ENCODE assay signal across 9 mouse cellular contexts in the genomic region with DNA sequence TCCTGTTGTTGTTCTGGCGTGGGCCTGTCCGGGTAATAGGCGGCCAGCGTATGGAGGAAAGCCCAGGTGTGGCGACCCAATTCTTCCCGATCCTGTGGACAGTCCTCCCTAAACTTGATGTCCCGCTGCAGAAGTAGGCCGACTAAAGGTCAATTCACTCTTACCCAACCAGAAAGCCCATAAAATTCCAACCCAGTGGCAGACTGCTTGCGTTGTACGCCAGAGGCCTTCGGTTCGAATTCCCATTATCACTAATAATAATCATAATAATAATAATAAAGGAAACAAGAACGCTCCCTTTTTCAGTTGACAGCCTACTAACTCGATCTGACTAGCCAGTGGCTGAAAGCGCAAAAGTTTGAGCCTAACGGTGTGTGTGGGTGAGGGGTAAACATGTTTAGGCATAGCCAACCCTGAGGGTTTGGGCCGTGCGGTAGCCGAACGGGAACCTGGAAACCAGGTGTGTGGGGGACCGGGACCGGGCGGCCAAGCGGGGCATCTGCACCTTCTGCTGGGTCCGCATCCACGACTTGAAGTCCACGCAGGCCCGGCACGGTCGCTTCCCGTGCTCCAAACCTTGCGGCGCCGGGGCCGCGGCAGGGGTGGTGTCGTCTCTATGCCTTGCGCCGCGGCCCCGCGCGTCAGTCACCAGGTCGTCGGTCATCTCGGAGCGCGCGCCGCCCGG. TPM values are rescaled to one million over a fixed set of nuclear protein-coding genes. Genes with fewer than 3 reads are reported as not detected.
DNase-seq lines count a peak whose midpoint lies in the region; ATAC-seq lines count a peak whose summit lies in the region.
"Had no signal": no experiment of that assay in that cellular context is flagged by ENCODE, and none has a peak within 500 bp of the region (broad histone marks: within the 10 kb centered on the region; RNA-seq: fewer than 3 reads in every experiment).

No protein-coding gene starts in this region.

- H3K36me3 ChIP-seq in lung, embryonic 16.5 days (ENCODE audit: control insufficient read depth, insufficient read depth, low read length) = peaks cover 9% of the 10 kb centered on the region; the same call in 1 of the 2 replicates
- peaks cover 21% of the 10 kb centered on the region for H3K36me3 ChIP-seq in embryonic facial prominence, embryonic 15.5 days
- peaks cover 15% of the 10 kb centered on the region for H3K36me3 ChIP-seq in kidney, embryonic 16.5 days (ENCODE audit: insufficient read depth, low read length)
- H3K36me3 ChIP-seq in neural tube, embryonic 12.5 days = peaks cover 27% of the 10 kb centered on the region

- peak overlapping the region; percentile 89 for H3K27ac ChIP-seq in lung, embryonic 16.5 days (ENCODE audit: low read length)
- H3K27ac ChIP-seq in embryonic facial prominence, embryonic 15.5 days (replicated peaks) = peak overlapping the region; percentile 91
- peak overlapping the region; percentile 81 for H3K27ac ChIP-seq in kidney, embryonic 16.5 days (ENCODE audit: low read length)
- peak overlapping the region; percentile 27; the same call in 1 of the 2 replicates for H3K27ac ChIP-seq in neural tube, embryonic 12.5 days

- H3K27me3 ChIP-seq in lung, embryonic 16.5 days (ENCODE audit: control insufficient read depth, insufficient read depth, low read depth, low read length) = peaks cover 3% of the 10 kb centered on the region
- peaks cover 7% of the 10 kb centered on the region for H3K27me3 ChIP-seq in embryonic facial prominence, embryonic 15.5 days
- peaks cover 7% of the 10 kb centered on the region for H3K27me3 ChIP-seq in kidney, embryonic 16.5 days (ENCODE audit: insufficient read depth, low read length)
- peaks cover 11% of the 10 kb centered on the region for H3K27me3 ChIP-seq in neural tube, embryonic 12.5 days (replicated peaks)

- peak overlapping the region; percentile 92 for H3K9ac ChIP-seq in lung, embryonic 16.5 days (ENCODE audit: low read length)
- H3K9ac ChIP-seq in embryonic facial prominence, embryonic 15.5 days = peak overlapping the region; percentile 76
- H3K9ac ChIP-seq in kidney, embryonic 16.5 days (replicated peaks; ENCODE audit: low read length) = peak overlapping the region; percentile 84
- H3K9ac ChIP-seq in neural tube, embryonic 12.5 days = peak overlapping the region; percentile 76

- no peaks in the 10 kb centered on the region for H3K9me3 ChIP-seq in lung, embryonic 16.5 days (ENCODE audit: control insufficient read depth, low read length)
- H3K9me3 ChIP-seq in embryonic facial prominence, embryonic 15.5 days (replicated peaks) = no peaks in the 10 kb centered on the region
- no peaks in the 10 kb centered on the region for H3K9me3 ChIP-seq in kidney, embryonic 16.5 days (ENCODE audit: low read length)
- no peaks in the 10 kb centered on the region for H3K9me3 ChIP-seq in neural tube, embryonic 12.5 days

- 6% methylated on average over 47 of the region's 51 CpGs for WGBS in lung, embryonic 16.5 days
- 8% methylated on average over 40 of the region's 51 CpGs for WGBS in embryonic facial prominence, embryonic 15.5 days
- WGBS in kidney, embryonic 16.5 days = 4% methylated on average over 37 of the region's 51 CpGs
- 5% methylated on average over 51 of the region's 51 CpGs for WGBS in neural tube, embryonic 12.5 days

- ATAC-seq in lung, embryonic 16.5 days (ENCODE audit: low read depth) = no peak; the same call in 1 of the 2 replicates
- peak; percentile 8; the same call in 1 of the 2 replicates for ATAC-seq in embryonic facial prominence, embryonic 15.5 days (ENCODE audit: insufficient number of reproducible peaks, low FRiP score, low TSS enrichment, low read depth)
- ATAC-seq in kidney, embryonic 16.5 days (ENCODE audit: low FRiP score, low TSS enrichment) = peak; percentile 37
- ATAC-seq in neural tube, embryonic 12.5 days (ENCODE audit: low FRiP score, low read depth) = peak; percentile 63

- no peak for DNase-seq in lung, postnatal 4 days
- no peak for DNase-seq in gastrocnemius, postnatal 4 days (ENCODE audit: low spot score in 2 of 2)
- DNase-seq in right cerebral cortex, postnatal 4 days = no peak
- no peak for DNase-seq in gastrocnemius, postnatal 14 days

- peak overlapping the region; percentile 89 for H3K4me3 ChIP-seq in lung, embryonic 16.5 days (ENCODE audit: low read length)
- H3K4me3 ChIP-seq in embryonic facial prominence, embryonic 15.5 days (replicated peaks) = peak overlapping the region; percentile 71
- peak overlapping the region; percentile 81 for H3K4me3 ChIP-seq in kidney, embryonic 16.5 days (ENCODE audit: low read length)
- peak overlapping the region; percentile 79 for H3K4me3 ChIP-seq in neural tube, embryonic 12.5 days

- H3K4me2 ChIP-seq in lung, embryonic 16.5 days (ENCODE audit: low read depth, low read length) = peak overlapping the region; percentile 88
- peak overlapping the region; percentile 80 for H3K4me2 ChIP-seq in embryonic facial prominence, embryonic 15.5 days (replicated peaks)
- H3K4me2 ChIP-seq in kidney, embryonic 16.5 days (replicated peaks; ENCODE audit: low read depth, low read length) = peak overlapping the region; percentile 87
- peak overlapping the region; percentile 80 for H3K4me2 ChIP-seq in neural tube, embryonic 12.5 days (replicated peaks)

- intact Hi-C loops in gastrocnemius, postnatal 14 days (cut with DNase I; ENCODE audit: low total_unique reads) = no loop called here

- H3K4me1 ChIP-seq in lung, embryonic 16.5 days (replicated peaks; ENCODE audit: control insufficient read depth, insufficient read depth, low read length) = peaks cover 22% of the 10 kb centered on the region
- peaks cover 29% of the 10 kb centered on the region for H3K4me1 ChIP-seq in embryonic facial prominence, embryonic 15.5 days
- H3K4me1 ChIP-seq in kidney, embryonic 16.5 days (ENCODE audit: insufficient read depth, low read length) = peaks cover 23% of the 10 kb centered on the region
- H3K4me1 ChIP-seq in neural tube, embryonic 12.5 days = peaks cover 28% of the 10 kb centered on the region

RNA-seq across cellular contexts. Expression of a gene that starts 0.5 kb away (rescaled TPM):
- polyA plus RNA-seq in lung, embryonic 16.5 days (2015; fragmentation: Nextera tagmentation; extraction: Ambion mirVana) = 37.2 and 41.9 TPM in 2 replicates
- 33.1 and 35.2 TPM in 2 replicates for polyA plus RNA-seq in embryonic facial prominence, embryonic 15.5 days (2015; fragmentation: Nextera tagmentation; extraction: Ambion mirVana)
- polyA plus RNA-seq in kidney, embryonic 16.5 days (2015; fragmentation: Nextera tagmentation; extraction: Ambion mirVana) = 44.4 and 45.3 TPM in 2 replicates
- 40.2 and 41.9 TPM in 2 replicates for polyA plus RNA-seq in neural tube, embryonic 12.5 days (2016; fragmentation: Nextera tagmentation; extraction: Ambion mirVana)
- total RNA-seq in gastrocnemius, postnatal 4 days (2021) = 10 to 100 TPM; 22.9 to 24.6 TPM
- total RNA-seq in gastrocnemius, postnatal 14 days (2021) = 10 to 100 TPM; 23.0 to 25.0 TPM

RNA-seq across cellular contexts. Expression of a gene that starts 0.6 kb away (rescaled TPM):
- polyA plus RNA-seq in lung, embryonic 16.5 days (2015; fragmentation: Nextera tagmentation; extraction: Ambion mirVana) = 4.2 and 4.8 TPM in 2 replicates
- 3.8 and 5.8 TPM in 2 replicates for polyA plus RNA-seq in embryonic facial prominence, embryonic 15.5 days (2015; fragmentation: Nextera tagmentation; extraction: Ambion mirVana)
- polyA plus RNA-seq in kidney, embryonic 16.5 days (2015; fragmentation: Nextera tagmentation; extraction: Ambion mirVana) = 1.9 and 2.7 TPM in 2 replicates
- polyA plus RNA-seq in neural tube, embryonic 12.5 days (2016; fragmentation: Nextera tagmentation; extraction: Ambion mirVana) = 2.4 and 3.0 TPM in 2 replicates
- 1 to 10 TPM; 2.2 to 3.3 TPM for total RNA-seq in gastrocnemius, postnatal 4 days (2021)
- total RNA-seq in gastrocnemius, postnatal 14 days (2021) = under 1 TPM; 0.44 to 0.94 TPM

RNA-seq across cellular contexts. Expression of a gene that starts 5.7 kb away (rescaled TPM):
- 1.5 and 1.9 TPM in 2 replicates for polyA plus RNA-seq in lung, embryonic 16.5 days (2015; fragmentation: Nextera tagmentation; extraction: Ambion mirVana)
- 2.0 and 2.9 TPM in 2 replicates for polyA plus RNA-seq in embryonic facial prominence, embryonic 15.5 days (2015; fragmentation: Nextera tagmentation; extraction: Ambion mirVana)
- 2.3 and 2.9 TPM in 2 replicates for polyA plus RNA-seq in kidney, embryonic 16.5 days (2015; fragmentation: Nextera tagmentation; extraction: Ambion mirVana)
- 42.3 and 43.3 TPM in 2 replicates for polyA plus RNA-seq in neural tube, embryonic 12.5 days (2016; fragmentation: Nextera tagmentation; extraction: Ambion mirVana)
- under 1 TPM; 0.13 to 0.15 TPM for total RNA-seq in gastrocnemius, postnatal 4 days (2021)
- total RNA-seq in gastrocnemius, postnatal 14 days (2021) = not detected
- total RNA-seq: common myeloid progenitor, adult 5-6 weeks had no signal

RNA-seq across cellular contexts. Expression of a gene that starts 12.0 kb away (rescaled TPM):
- polyA plus RNA-seq in lung, embryonic 16.5 days (2015; fragmentation: Nextera tagmentation; extraction: Ambion mirVana) = 66.9 and 67.9 TPM in 2 replicates
- polyA plus RNA-seq in embryonic facial prominence, embryonic 15.5 days (2015; fragmentation: Nextera tagmentation; extraction: Ambion mirVana) = 61.3 and 63.4 TPM in 2 replicates
- polyA plus RNA-seq in kidney, embryonic 16.5 days (2015; fragmentation: Nextera tagmentation; extraction: Ambion mirVana) = 92.1 and 107 TPM in 2 replicates
- polyA plus RNA-seq in neural tube, embryonic 12.5 days (2016; fragmentation: Nextera tagmentation; extraction: Ambion mirVana) = 91.5 and 95.3 TPM in 2 replicates
- 10 to 100 TPM; 19.1 to 20.4 TPM for total RNA-seq in gastrocnemius, postnatal 4 days (2021)
- total RNA-seq in gastrocnemius, postnatal 14 days (2021) = 10 to 100 TPM; 16.3 to 19.6 TPM

RNA-seq across cellular contexts. Expression of a gene that starts 22.4 kb away (rescaled TPM):
- 0.35 TPM in 1 of 2 replicates, not detected in the other for polyA plus RNA-seq in lung, embryonic 16.5 days (2015; fragmentation: Nextera tagmentation; extraction: Ambion mirVana)
- polyA plus RNA-seq in embryonic facial prominence, embryonic 15.5 days (2015; fragmentation: Nextera tagmentation; extraction: Ambion mirVana) = 0.16 and 0.24 TPM in 2 replicates
- polyA plus RNA-seq in kidney, embryonic 16.5 days (2015; fragmentation: Nextera tagmentation; extraction: Ambion mirVana) = 0.26 TPM in 1 of 2 replicates, not detected in the other
- not detected in 2 replicates for polyA plus RNA-seq in neural tube, embryonic 12.5 days (2016; fragmentation: Nextera tagmentation; extraction: Ambion mirVana)
- under 1 TPM in 1 of 2 experiments, not detected in 1; 0.23 TPM for total RNA-seq in gastrocnemius, postnatal 4 days (2021)
- total RNA-seq in gastrocnemius, postnatal 14 days (2021) = not detected
- total RNA-seq: common myeloid progenitor, adult 5-6 weeks had no signal

Comparison
In these comparisons a context has a peak if more than half of its experiments do, and no peak if none do; other contexts are left out.
1. H3K27ac ChIP-seq: peak in every context shown above with its lines; median percentile 91 in embryonic facial prominence, embryonic 15.5 days; 89 in lung, embryonic 16.5 days; 81 in kidney, embryonic 16.5 days; 27 in neural tube, embryonic 12.5 days.
2. RNA of a gene that starts 5.7 kb away (polyA plus RNA-seq): 42.3 to 43.3 TPM in neural tube, embryonic 12.5 days; 2.0 to 2.9 TPM in embryonic facial prominence, embryonic 15.5 days, 2.3 to 2.9 TPM in kidney, embryonic 16.5 days and 1.5 to 1.9 TPM in lung, embryonic 16.5 days; every median in the first group is over 10 times any median in the second.
3. Peak in every context shown above with its lines, with median percentiles within 50 percentile points of each other: H3K4me2 ChIP-seq, H3K4me3 ChIP-seq and H3K9ac ChIP-seq.